Mouse (Mus musculus) heart, embryonic 10.5 days (tissue): Measurements from ENCODE around the gene Tmem220. TPM values are rescaled to one million over a fixed set of nuclear protein-coding genes. Genes with fewer than 3 reads are reported as not detected.

Experiments used
- DNase-seq: peaks from one replicate; pipeline ENCODE4 v3.0.0-alpha.2; 2017; ENCODE audit warnings: low spot score
- H3K27ac ChIP-seq: fragments of 300-500 bp; sonication (generic); 2 replicates; pipeline ENCODE4 v1.5.1; 2016; ENCODE audit warnings: mild to moderate bottlenecking
- H3K27me3 ChIP-seq: fragments of 300-500 bp; sonication (generic); 2 replicates; pipeline ENCODE4 v1.6.1; 2016; ENCODE audit warnings: mild to moderate bottlenecking; ENCODE audit not compliant: poor library complexity, insufficient read depth, severe bottlenecking
- H3K36me3 ChIP-seq: fragments of 300-500 bp; sonication (generic); 2 replicates; pipeline ENCODE4 v1.6.1; 2016; ENCODE audit warnings: mild to moderate bottlenecking, moderate library complexity
- H3K4me1 ChIP-seq: fragments of 300-500 bp; sonication (generic); 2 replicates; pipeline ENCODE4 v1.6.1; 2016; ENCODE audit warnings: mild to moderate bottlenecking
- H3K4me3 ChIP-seq: fragments of 300-500 bp; sonication (generic); 2 replicates; pipeline ENCODE4 v1.5.1; 2016; ENCODE audit warnings: mild to moderate bottlenecking, moderate library complexity
- H3K9me3 ChIP-seq: fragments of 300-500 bp; sonication (generic); 2 replicates; pipeline ENCODE4 v1.6.1; 2016; ENCODE audit warnings: mild to moderate bottlenecking, moderate library complexity
- WGBS: fragments of 180-500 bp; shearing (Covaris S2); methylation state at CpG from one replicate; pipeline ENCODE4 v1.1.7; 2016; 5-methylcytosine and 5-hydroxymethylcytosine counted together
- polyA plus RNA-seq: library from polyadenylated mRNA; unstranded; fragments of >200 nt; fragmentation: Nextera tagmentation; extraction: Ambion mirVana; gene quantifications from 2 replicates; pipeline ENCODE4 v1.2.1, GENCODE M21; 2016

Tmem220 gene
- polyA plus RNA-seq, 1 experiment from 2014 or later, result 1.8 TPM

GRCm38 (mm10) chr11:67048496-67048895 lies 23.5 kb downstream of the Tmem220 start:
- Histone ChIP-seq H3K4me3 (no peak overlapping the region), H3K27me3 (no peaks in the 10 kb centered on the region)
- WGBS, result 85% methylated on average over 8 of the region's 8 CpGs

DNA sequence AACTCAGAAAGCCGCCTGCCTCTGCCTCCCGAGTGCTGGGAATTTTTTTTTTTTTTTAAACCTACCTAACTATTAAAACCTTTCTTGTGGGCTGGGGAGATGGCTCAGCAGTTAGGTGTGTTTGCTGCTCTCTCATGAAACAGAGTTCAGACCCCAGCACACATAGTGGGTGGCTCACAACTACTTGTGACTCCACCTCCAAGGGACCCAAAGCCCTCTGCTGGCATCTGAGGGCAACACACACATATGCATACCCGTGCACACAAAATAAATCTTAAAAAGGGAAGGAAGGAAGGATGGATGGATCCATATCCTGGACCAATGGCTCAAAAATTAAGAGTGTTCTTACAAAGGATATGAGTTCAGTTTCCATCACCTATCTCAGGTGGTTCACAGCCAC lies 24.3 kb downstream of the Tmem220 start:
- 88% methylated on average over 3 of the region's 3 CpGs for WGBS
- H3K4me3 ChIP-seq, result no peak overlapping the region
- H3K9me3 ChIP-seq, result no peaks in the 10 kb centered on the region
- H3K36me3 ChIP-seq, result peaks cover 19% of the 10 kb centered on the region
- DNase-seq, result no peak
- peaks cover 17% of the 10 kb centered on the region for H3K4me1 ChIP-seq
- H3K27me3 ChIP-seq, result no peaks in the 10 kb centered on the region
- H3K27ac ChIP-seq, result no peak overlapping the region

More at GRCm38 (mm10) chr11:67048496-67048895, 23.5 kb downstream of the Tmem220 start:
- Histone ChIP-seq H3K9me3 (no peaks in the 10 kb centered on the region), H3K36me3 (peaks cover 19% of the 10 kb centered on the region), H3K4me1 (peaks cover 14% of the 10 kb centered on the region), H3K27ac (no peak overlapping the region)
- DNase-seq, result no peak

- no peak for DNase-seq
- Histone ChIP-seq H3K27me3 (no peaks in the 10 kb centered on the region), H3K27ac (peak overlapping the region; percentile 95), H3K36me3 (peaks cover 36% of the 10 kb centered on the region), H3K9me3 (no peaks in the 10 kb centered on the region), H3K4me1 (peaks cover 17% of the 10 kb centered on the region), H3K4me3 (peak overlapping the region; percentile 98)
- WGBS, result 9% methylated on average over 16 of the region's 16 CpGs
Measured at GRCm38 (mm10) chr11:67051676-67052320, 26.8 kb downstream of the Tmem220 start.

DNA sequence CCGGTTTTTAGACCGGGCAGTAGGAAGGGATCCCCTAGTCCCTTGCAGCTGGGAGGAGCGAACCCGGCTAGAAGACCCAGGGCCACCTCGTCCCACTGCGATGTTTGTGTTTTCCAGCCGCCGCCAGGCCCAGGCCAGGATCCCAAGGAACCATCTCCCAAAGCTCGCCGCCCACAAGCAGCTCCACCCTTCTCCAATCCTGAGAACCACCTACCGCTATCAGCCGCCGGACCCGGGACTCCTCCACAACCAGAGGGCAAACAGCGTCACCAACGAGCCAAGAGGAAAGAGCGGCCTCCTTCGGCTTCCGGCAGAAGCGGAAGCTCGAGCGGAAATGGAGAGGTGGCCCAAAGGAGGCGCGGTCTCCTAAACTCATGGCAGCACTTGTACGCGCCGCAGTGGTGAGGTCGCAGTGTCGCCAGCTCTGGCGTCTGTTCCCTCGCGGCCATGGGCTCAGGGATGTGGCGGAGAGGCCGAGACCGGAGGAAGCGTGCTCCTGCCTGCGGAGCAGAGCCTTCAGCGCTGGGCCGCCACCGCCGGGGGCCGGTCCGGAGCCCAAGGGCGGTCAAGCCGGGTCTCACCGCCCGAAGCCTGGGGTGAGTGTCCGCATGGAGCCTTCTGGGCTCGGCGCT lies 27.5 kb downstream of the Tmem220 start, which contains the start of the genes Adprm and Sco1:
TSS of gene Adprm (minus strand) at position 274 of the 632 bp plus-strand sequence.
TSS of gene Sco1 (plus strand) at position 350 of the 632 bp plus-strand sequence.
- Histone ChIP-seq H3K27ac (peak within 1 kb of the TSS; percentile 95), H3K36me3 (peaks cover 42% of the 10 kb centered on the region), H3K9me3 (no peaks in the 10 kb centered on the region), H3K4me1 (peaks cover 17% of the 10 kb centered on the region), H3K27me3 (no peaks in the 10 kb centered on the region), H3K4me3 (peak within 1 kb of the TSS; percentile 98)
- DNase-seq, result peak; percentile 96
- under 1% methylated on average over 50 of the region's 50 CpGs for WGBS

GRCm38 (mm10) chr11:67054754-67055365 lies 29.9 kb downstream of the Tmem220 start:
- DNase-seq, result no peak
- H3K36me3 ChIP-seq, result peaks cover 58% of the 10 kb centered on the region
- H3K4me3 ChIP-seq, result no peak overlapping the region
- H3K27me3 ChIP-seq, result no peaks in the 10 kb centered on the region
- no peaks in the 10 kb centered on the region for H3K9me3 ChIP-seq
- WGBS, result 87% methylated on average over 8 of the region's 8 CpGs
- peaks cover 12% of the 10 kb centered on the region for H3K4me1 ChIP-seq
- H3K27ac ChIP-seq, result no peak overlapping the region

- Histone ChIP-seq H3K27me3 (no peaks in the 10 kb centered on the region), H3K36me3 (peaks cover 93% of the 10 kb centered on the region), H3K4me3 (no peak overlapping the region), H3K9me3 (no peaks in the 10 kb centered on the region), H3K27ac (no peak overlapping the region), H3K4me1 (no peaks in the 10 kb centered on the region)
- WGBS, result 87% methylated on average over 2 of the region's 2 CpGs
- DNase-seq, result no peak
Measured at GRCm38 (mm10) chr11:67061311-67061710, 36.4 kb downstream of the Tmem220 start.

GRCm38 (mm10) chr11:67062726-67063125 lies 37.8 kb downstream of the Tmem220 start:
- DNase-seq, result no peak
- Histone ChIP-seq H3K4me3 (no peak overlapping the region), H3K9me3 (no peaks in the 10 kb centered on the region), H3K4me1 (no peaks in the 10 kb centered on the region), H3K27ac (no peak overlapping the region), H3K36me3 (peaks cover 86% of the 10 kb centered on the region), H3K27me3 (no peaks in the 10 kb centered on the region)
- WGBS, result 91% methylated on average over 3 of the region's 3 CpGs

DNA sequence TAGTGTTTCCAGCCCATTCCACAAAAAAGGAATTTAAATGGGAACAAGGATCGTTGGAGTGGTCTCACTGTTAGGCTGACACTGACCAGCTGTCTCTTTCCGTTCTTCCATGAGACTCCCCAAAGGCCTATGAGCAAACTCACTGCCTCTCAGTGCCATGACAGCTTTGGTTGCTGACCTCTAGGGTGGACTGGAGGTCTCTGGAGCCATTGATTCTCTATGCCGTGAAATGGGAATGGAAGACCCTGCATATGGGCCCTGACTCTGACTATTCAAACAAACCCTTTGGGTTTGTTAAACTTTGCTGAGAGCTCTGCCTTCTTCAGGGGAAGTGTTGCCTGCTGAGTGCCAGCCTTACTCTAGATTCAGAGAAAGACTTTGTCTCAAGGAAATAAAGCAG lies 42.8 kb downstream of the Tmem220 start:
- Histone ChIP-seq H3K4me1 (peaks cover 3% of the 10 kb centered on the region; the same call in 1 of the 2 replicates), H3K9me3 (no peaks in the 10 kb centered on the region), H3K27ac (no peak overlapping the region), H3K4me3 (no peak overlapping the region), H3K27me3 (no peaks in the 10 kb centered on the region), H3K36me3 (peaks cover 42% of the 10 kb centered on the region)
- no peak for DNase-seq
- 86% methylated on average over 3 of the region's 3 CpGs for WGBS

DNA sequence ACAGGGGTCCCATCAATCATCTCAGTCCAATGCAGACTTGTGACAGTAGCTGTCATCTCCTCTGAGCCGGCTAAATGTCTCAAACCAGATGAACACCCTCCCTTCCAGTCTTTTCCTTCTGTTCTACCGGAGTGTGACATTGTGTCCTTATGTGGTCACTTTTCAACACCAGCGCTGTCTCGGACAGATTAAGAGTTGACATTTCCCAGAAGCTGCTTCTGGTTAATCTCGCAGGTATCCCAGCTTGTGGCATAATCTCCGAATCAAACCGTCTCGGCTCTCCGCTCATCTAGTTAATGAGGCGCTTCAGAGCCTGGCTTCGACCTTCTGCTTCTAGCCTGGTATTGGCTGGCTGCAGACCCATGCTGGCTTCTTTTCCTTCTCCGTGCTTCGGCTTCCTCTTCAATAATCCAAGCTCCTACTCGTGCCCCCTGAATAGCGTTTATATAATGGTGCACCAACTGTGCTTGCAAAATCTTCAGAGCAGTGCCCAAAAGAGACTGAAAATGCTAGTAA lies 47.7 kb downstream of the Tmem220 start:
- no peak for DNase-seq
- Histone ChIP-seq H3K4me1 (peaks cover 11% of the 10 kb centered on the region), H3K27me3 (peaks cover 11% of the 10 kb centered on the region; the same call in 1 of the 2 replicates), H3K9me3 (no peaks in the 10 kb centered on the region), H3K4me3 (no peak overlapping the region), H3K27ac (no peak overlapping the region), H3K36me3 (peaks cover 2% of the 10 kb centered on the region; the same call in 1 of the 2 replicates)
- WGBS, result 52% methylated on average over 15 of the region's 15 CpGs

DNA sequence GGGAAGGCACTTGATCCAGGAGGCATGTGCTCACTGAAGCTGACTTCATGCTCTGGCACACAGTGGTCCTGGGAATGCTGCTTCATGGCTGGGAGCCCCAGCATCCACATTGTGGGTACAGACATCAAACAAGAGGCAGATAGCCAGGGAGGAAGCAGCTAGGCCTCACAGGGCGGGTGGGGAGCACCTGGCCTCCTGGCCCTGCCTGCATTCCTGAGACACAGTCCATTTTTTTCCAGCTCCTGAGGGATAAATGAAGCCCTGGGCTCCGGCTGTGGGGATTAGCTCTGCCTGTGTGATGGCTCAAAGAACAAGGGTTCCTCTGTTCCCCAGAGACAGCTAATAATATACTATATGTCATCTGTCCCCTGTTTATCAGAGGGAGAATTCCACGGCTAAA lies 50.1 kb downstream of the Tmem220 start:
- peaks cover 19% of the 10 kb centered on the region; the same call in 1 of the 2 replicates for H3K27me3 ChIP-seq
- H3K27ac ChIP-seq, result no peak overlapping the region
- no peaks in the 10 kb centered on the region for H3K9me3 ChIP-seq
- H3K36me3 ChIP-seq, result no peaks in the 10 kb centered on the region
- no peak overlapping the region for H3K4me3 ChIP-seq
- no peak for DNase-seq
- peaks cover 11% of the 10 kb centered on the region for H3K4me1 ChIP-seq
- 45% methylated on average over 3 of the region's 3 CpGs for WGBS

DNA sequence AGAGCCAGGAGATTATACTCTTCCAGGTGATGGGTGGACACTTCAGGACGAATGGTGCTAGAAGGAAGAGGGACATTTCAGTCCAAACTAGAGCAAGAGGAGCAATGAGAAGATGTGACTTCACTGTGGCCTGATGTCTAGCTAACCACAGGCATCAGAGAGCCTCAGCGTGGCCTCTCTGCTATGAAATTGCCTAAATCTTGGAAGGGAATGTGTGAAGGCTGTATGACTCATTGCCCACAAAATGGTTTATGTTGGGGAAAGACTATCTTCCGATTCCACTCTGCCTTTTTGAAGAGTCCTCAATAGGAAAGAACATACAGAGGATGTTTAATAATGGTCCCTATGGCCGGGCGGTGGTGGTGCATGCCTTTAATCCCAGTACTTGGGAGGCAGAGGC lies 51.8 kb downstream of the Tmem220 start:
- no peak for DNase-seq
- Histone ChIP-seq H3K4me3 (no peak overlapping the region), H3K27ac (no peak overlapping the region), H3K9me3 (no peaks in the 10 kb centered on the region), H3K4me1 (peaks cover 23% of the 10 kb centered on the region), H3K36me3 (no peaks in the 10 kb centered on the region), H3K27me3 (peaks cover 19% of the 10 kb centered on the region; the same call in 1 of the 2 replicates)
- 90% methylated on average over 5 of the region's 5 CpGs for WGBS

- Histone ChIP-seq H3K9me3 (no peaks in the 10 kb centered on the region), H3K27ac (no peak overlapping the region), H3K4me3 (no peak overlapping the region), H3K36me3 (no peaks in the 10 kb centered on the region), H3K27me3 (peaks cover 24% of the 10 kb centered on the region; the same call in 1 of the 2 replicates), H3K4me1 (peaks cover 23% of the 10 kb centered on the region)
- no peak for DNase-seq
- WGBS, result 50% methylated on average over 3 of the region's 3 CpGs
Measured at GRCm38 (mm10) chr11:67077435-67077834, 52.5 kb downstream of the Tmem220 start.

DNA sequence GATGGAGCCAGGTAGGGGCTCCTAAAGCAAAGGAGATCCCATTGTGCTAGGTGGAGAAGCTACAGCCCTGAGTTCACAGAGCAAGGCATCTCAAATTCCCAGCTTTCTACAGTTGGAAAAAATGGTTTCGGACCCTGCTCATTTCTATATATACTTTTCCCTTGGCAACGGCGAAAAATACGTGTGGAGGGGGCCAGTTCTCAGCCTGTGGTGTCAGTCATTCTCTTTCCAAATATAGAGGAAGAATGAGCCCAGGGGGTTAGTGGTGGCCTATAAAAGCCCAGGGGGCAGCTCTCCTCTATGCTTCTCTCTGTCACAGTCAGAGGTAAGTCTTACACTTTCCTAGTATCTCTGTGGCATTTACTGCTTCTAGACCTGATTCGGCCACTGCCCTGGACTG lies 53.0 kb downstream of the Tmem220 start, which contains the start of gene Myh3:
TSS of gene Myh3 (plus strand) at position 301 of the 400 bp plus-strand sequence.
- Histone ChIP-seq H3K27me3 (peaks cover 29% of the 10 kb centered on the region; the same call in 1 of the 2 replicates), H3K4me3 (no peak within 1 kb of the TSS), H3K27ac (no peak within 1 kb of the TSS), H3K36me3 (no peaks in the 10 kb centered on the region), H3K4me1 (peaks cover 23% of the 10 kb centered on the region), H3K9me3 (no peaks in the 10 kb centered on the region)
- 78% methylated on average over 5 of the region's 5 CpGs for WGBS
- DNase-seq, result no peak
